Mouse (Mus musculus): ENCODE data around the gene Mdm2. TPM values are rescaled to one million over a fixed set of nuclear protein-coding genes. Genes with fewer than 3 reads are reported as not detected.
"Not testable (repeated sequence)": the region's sequence is repeated elsewhere in the genome, so short reads cannot be mapped to it uniquely, and the experiment has no call there.

Mdm2 gene
- 10 to 100 TPM; 38.5 to 43.8 TPM for total RNA-seq (2021)
- long read RNA-seq, experiment 1, transcript Mdm2-201 (12 exons, 3,099 nt): major isoform, 17 of 32 reads
- long read RNA-seq, experiment 1, partial matches to known transcripts: 12 of 32 reads
- long read RNA-seq, experiment 1, other reads (novel, unspliced or antisense): 3 of 32 reads
- long read RNA-seq, experiment 2, transcript Mdm2-201 (12 exons, 3,099 nt): major isoform, 33 of 54 reads
- long read RNA-seq, experiment 2, partial matches to known transcripts: 13 of 54 reads
- long read RNA-seq, experiment 2, other reads (novel, unspliced or antisense): 8 of 54 reads

- peak; percentile 94 for DNase-seq
These were observed at the start of gene Mdm2 for GRCm38 (mm10) chr10:117710604-117711141. Gene Mdm2, minus strand, starts transcription at chr10:117710758.

GRCm38 (mm10) chr10:117759844-117760630 is 49.5 kb upstream of the Mdm2 start:
- DNase-seq: no peak

GRCm38 (mm10) chr10:117758749-117759727 is 48.5 kb upstream of the Mdm2 start:
- DNase-seq: no peak

GRCm38 (mm10) chr10:117758344-117758743 is 47.8 kb upstream of the Mdm2 start:
- not testable (repeated sequence) for DNase-seq

GRCm38 (mm10) chr10:117757796-117758342 is 47.3 kb upstream of the Mdm2 start:
- no peak for DNase-seq

- DNase-seq: no peak
These were observed 46.7 kb upstream of the Mdm2 start for GRCm38 (mm10) chr10:117757259-117757658.

- no peak for DNase-seq
These were observed 46.2 kb upstream of the Mdm2 start for GRCm38 (mm10) chr10:117756784-117757183.

GRCm38 (mm10) chr10:117755799-117756467 is 45.4 kb upstream of the Mdm2 start:
- DNase-seq: no peak

GRCm38 (mm10) chr10:117755086-117755798 is 44.7 kb upstream of the Mdm2 start:
- DNase-seq: no peak

- DNase-seq: no peak
These were observed 44.0 kb upstream of the Mdm2 start for GRCm38 (mm10) chr10:117754609-117754940.

GRCm38 (mm10) chr10:117753711-117754608 is 43.4 kb upstream of the Mdm2 start:
- no peak for DNase-seq

GRCm38 (mm10) chr10:117752851-117753647 is 42.5 kb upstream of the Mdm2 start:
- DNase-seq: no peak

GRCm38 (mm10) chr10:117752304-117752821 is 41.8 kb upstream of the Mdm2 start:
- no peak for DNase-seq

- DNase-seq: no peak
These were observed 41.2 kb upstream of the Mdm2 start for GRCm38 (mm10) chr10:117751744-117752143.

GRCm38 (mm10) chr10:117751282-117751610 is 40.7 kb upstream of the Mdm2 start:
- DNase-seq: no peak

GRCm38 (mm10) chr10:117750529-117751281 is 40.1 kb upstream of the Mdm2 start:
- DNase-seq: no peak

- no peak for DNase-seq
These were observed 39.3 kb upstream of the Mdm2 start for GRCm38 (mm10) chr10:117749787-117750343.

Data from gastrocnemius, postnatal 25 days (tissue).